Comparison of ENCODE assay signal across 9 mouse cellular contexts in the genomic region with DNA sequence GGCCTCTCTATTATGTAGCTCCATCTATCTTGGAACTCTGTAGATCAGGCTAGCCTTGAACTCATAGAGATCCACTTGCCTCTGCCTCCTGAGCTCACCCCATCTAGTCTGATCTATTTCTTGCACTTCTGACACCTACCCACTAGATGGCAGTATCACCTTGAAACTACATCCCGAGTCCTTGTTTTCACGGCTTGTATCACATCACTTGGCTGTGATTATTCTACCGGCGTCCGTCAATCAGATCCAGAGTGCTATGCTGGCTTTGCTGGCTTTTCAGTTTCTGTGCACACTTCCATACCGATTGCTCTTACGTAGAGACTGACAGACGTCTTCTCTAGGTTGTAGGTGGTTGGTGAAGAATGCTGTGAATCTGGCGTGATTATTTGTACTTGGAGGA. TPM values are rescaled to one million over a fixed set of nuclear protein-coding genes. Genes with fewer than 3 reads are reported as not detected.
DNase-seq lines count a peak whose midpoint lies in the region; ATAC-seq and TF ChIP-seq lines count a peak whose summit lies in the region.
"Had no signal": no experiment of that assay in that cellular context is flagged by ENCODE, and none has a peak within 500 bp of the region (broad histone marks: within the 10 kb centered on the region; RNA-seq: fewer than 3 reads in every experiment).

No protein-coding gene starts in this region.

- peak; percentile 15; the same call in 1 of the 2 replicates for TF ChIP-seq CTCF in liver, adult 2 months (IDR thresholded peaks at IDR 0.05; ENCODE audit: low read depth, low read length)

- peak overlapping the region; percentile 31; the same call in 1 of the 2 replicates for H3K9ac ChIP-seq in liver, adult 2 months (ENCODE audit: low read depth, low read length)
- H3K9ac ChIP-seq in liver, embryonic 11.5 days (ENCODE audit: low read depth, low read length): no peak overlapping the region

- H3K4me1 ChIP-seq in liver, adult 2 months (ENCODE audit: control insufficient read depth, insufficient read depth, low read length): peaks cover 50% of the 10 kb centered on the region
- peaks cover 14% of the 10 kb centered on the region for H3K4me1 ChIP-seq in liver, embryonic 11.5 days (replicated peaks; ENCODE audit: control insufficient read depth, insufficient read depth, low read length)

- peaks cover 6% of the 10 kb centered on the region for H3K36me3 ChIP-seq in liver, adult 2 months (ENCODE audit: control insufficient read depth, insufficient read depth, low read length)
- peaks cover 18% of the 10 kb centered on the region for H3K36me3 ChIP-seq in liver, embryonic 11.5 days (ENCODE audit: control insufficient read depth, insufficient read depth, low read length)

- H3K27me3 ChIP-seq in liver, adult 2 months (ENCODE audit: control insufficient read depth, insufficient read depth, low read length): no peaks in the 10 kb centered on the region
- no peaks in the 10 kb centered on the region for H3K27me3 ChIP-seq in liver, embryonic 11.5 days (replicated peaks; ENCODE audit: control insufficient read depth, insufficient read depth, low read length)

- peak overlapping the region; percentile 40 for H3K27ac ChIP-seq in liver, adult 2 months (replicated peaks; ENCODE audit: insufficient read depth, low read depth, low read length)
- no peak overlapping the region for H3K27ac ChIP-seq in liver, embryonic 11.5 days (ENCODE audit: low read depth, low read length)

- peak; percentile 76 for DNase-seq in cerebellum, adult 9-10 months
- no peak for DNase-seq in cerebellum, adult 11-12 months
- peak; percentile 84 for DNase-seq in liver, adult 2 months (ENCODE audit: extremely low read depth, low read depth, low spot score)
- no peak for DNase-seq in liver, embryonic 11.5 days (ENCODE audit: low spot score)
- peak; percentile 54 for DNase-seq in c-Kit-negative CD71-positive TER-119-positive erythroid progenitor cells, embryonic 14.5 days (ENCODE audit: low read depth, low spot score)
- DNase-seq in heart, postnatal 4 days: peak; percentile 22
- DNase-seq in naive thymus-derived CD4-positive, alpha-beta T cell, adult 2 months (ENCODE audit: low read depth): peak; percentile 76
- no peak for DNase-seq in gastrocnemius, postnatal 25 days

- H3K4me3 ChIP-seq in liver, adult 2 months (ENCODE audit: insufficient read depth, low read depth, low read length): no peak overlapping the region; the same call in 1 of the 2 replicates
- H3K4me3 ChIP-seq in liver, embryonic 11.5 days (ENCODE audit: low read depth, low read length): no peak overlapping the region

- no peaks in the 10 kb centered on the region for H3K9me3 ChIP-seq in liver, embryonic 11.5 days (ENCODE audit: control insufficient read depth, low read length)

- TF ChIP-seq POLR2A in liver, adult 2 months (IDR thresholded peaks at IDR 0.05; ENCODE audit: extremely low read depth, insufficient read depth, low read length): no peak

- no peak for ATAC-seq in liver, embryonic 11.5 days (replicated peaks; ENCODE audit: low FRiP score)

- H3K4me2 ChIP-seq in liver, embryonic 11.5 days: no peak overlapping the region

- WGBS in liver, adult 2 months: 24% methylated on average over 9 of the region's 9 CpGs
- 72% methylated on average over 9 of the region's 9 CpGs for WGBS in liver, embryonic 11.5 days

- peaks cover 25% of the 10 kb centered on the region; the same call in 1 of the 2 replicates for H3K79me2 ChIP-seq in liver, adult 2 months (ENCODE audit: control insufficient read depth, insufficient read depth, low read length)

RNA-seq across cellular contexts. Expression of a gene that starts 11.8 kb away (rescaled TPM):
- 188 and 211 TPM in 2 replicates for total RNA-seq in liver, adult 2 months (2014; rRNA removed)
- 112 and 121 TPM in 2 replicates for polyA plus RNA-seq in liver, adult 2 months (2012; rRNA removed)
- polyA plus RNA-seq in liver, embryonic 11.5 days (2014; fragmentation: Nextera tagmentation; extraction: Ambion mirVana): 178 and 218 TPM in 2 replicates
- total RNA-seq in heart, postnatal 4 days (2021): 10 to 100 TPM; 35.0 to 37.4 TPM
- 10 to 100 TPM; 28.0 to 30.2 TPM for total RNA-seq in gastrocnemius, postnatal 25 days (2021)

RNA-seq across cellular contexts. Expression of a gene that starts 20.3 kb away (rescaled TPM):
- not detected in 2 replicates for total RNA-seq in liver, adult 2 months (2014; rRNA removed)
- not detected in 2 replicates for polyA plus RNA-seq in liver, adult 2 months (2012; rRNA removed)
- polyA plus RNA-seq in liver, embryonic 11.5 days (2014; fragmentation: Nextera tagmentation; extraction: Ambion mirVana): 0.10 TPM in 1 of 2 replicates, not detected in the other
- total RNA-seq in heart, postnatal 4 days (2021): not detected
- not detected for total RNA-seq in gastrocnemius, postnatal 25 days (2021)
- total RNA-seq: heart, postnatal 36 days had no signal

RNA-seq across cellular contexts. Expression of a gene that starts 57.8 kb away (rescaled TPM):
- total RNA-seq in liver, adult 2 months (2014; rRNA removed): 1.1 and 1.2 TPM in 2 replicates
- 0.12 and 0.17 TPM in 2 replicates for polyA plus RNA-seq in liver, adult 2 months (2012; rRNA removed)
- polyA plus RNA-seq in liver, embryonic 11.5 days (2014; fragmentation: Nextera tagmentation; extraction: Ambion mirVana): 2.4 and 2.8 TPM in 2 replicates
- total RNA-seq in heart, postnatal 4 days (2021): 1 to 10 TPM; 3.2 to 3.3 TPM
- total RNA-seq in gastrocnemius, postnatal 25 days (2021): under 1 TPM; 0.46 to 0.78 TPM

Comparison
In these comparisons a context has a peak if more than half of its experiments do, and no peak if none do; other contexts are left out.
1. DNase-seq: peak in cerebellum, adult 9-10 months (single experiment), liver, adult 2 months (single experiment), c-Kit-negative CD71-positive TER-119-positive erythroid progenitor cells, embryonic 14.5 days (single experiment), heart, postnatal 4 days (single experiment) and naive thymus-derived CD4-positive, alpha-beta T cell, adult 2 months (single experiment); none in cerebellum, adult 11-12 months (single experiment), liver, embryonic 11.5 days (single experiment) and gastrocnemius, postnatal 25 days (single experiment).